Mouse (Mus musculus) hindbrain, embryonic 11.5 days (tissue): Measurements from ENCODE around the gene Gsta1. TPM values are rescaled to one million over a fixed set of nuclear protein-coding genes. Genes with fewer than 3 reads are reported as not detected.
"Not testable (repeated sequence)": the region's sequence is repeated elsewhere in the genome, so short reads cannot be mapped to it uniquely, and the experiment has no call there.

Experiments used
- ATAC-seq: fragments of 200-750 bp; cut with Nextera tagmentation; 2 replicates; pipeline ENCODE4 v1.8.0; 2017; ENCODE audit warnings: mild to moderate bottlenecking, moderate TSS enrichment, moderate library complexity; ENCODE audit not compliant: low FRiP score
- DNase-seq: peaks from one replicate; pipeline ENCODE4 v3.0.0-alpha.2; 2015; ENCODE audit warnings: low spot score
- H3K27ac ChIP-seq: fragments of 300-500 bp; sonication (generic); 2 replicates; pipeline ENCODE4 v1.5.1; 2014; ENCODE audit warnings: mild to moderate bottlenecking, low read depth, low read length
- H3K27me3 ChIP-seq: fragments of 300-500 bp; sonication (generic); 2 replicates; pipeline ENCODE4 v1.6.1; 2014; ENCODE audit warnings: mild to moderate bottlenecking, low read length, moderate library complexity, mixed read lengths; ENCODE audit not compliant: control insufficient read depth, insufficient read depth
- H3K36me3 ChIP-seq: fragments of 300-500 bp; sonication (generic); 2 replicates; pipeline ENCODE4 v1.6.1; 2014; ENCODE audit warnings: mild to moderate bottlenecking, low read length, moderate library complexity, mixed read lengths; ENCODE audit not compliant: control insufficient read depth, insufficient read depth
- H3K4me1 ChIP-seq: fragments of 300-500 bp; sonication (generic); replicated peaks from 2 replicates; pipeline ENCODE4 v1.6.1; 2014; ENCODE audit warnings: low read length, mixed read lengths; ENCODE audit not compliant: control insufficient read depth, insufficient read depth
- H3K4me2 ChIP-seq: fragments of 300-500 bp; sonication (generic); replicated peaks from 2 replicates; pipeline ENCODE4 v1.6.1; 2014; ENCODE audit warnings: mild to moderate bottlenecking, low read depth, low read length
- H3K4me3 ChIP-seq: fragments of 300-500 bp; sonication (generic); 2 replicates; pipeline ENCODE4 v1.5.1; 2014; ENCODE audit warnings: low read depth, low read length
- H3K9ac ChIP-seq: fragments of 300-500 bp; sonication (generic); 2 replicates; pipeline ENCODE4 v1.6.1; 2014; ENCODE audit warnings: low read depth, low read length
- H3K9me3 ChIP-seq: fragments of 300-500 bp; sonication (generic); 2 replicates; pipeline ENCODE4 v1.6.1; 2016; ENCODE audit warnings: low read length; ENCODE audit not compliant: control insufficient read depth
- WGBS: fragments of 180-500 bp; shearing (Covaris S2); extraction: QIAGEN DNeasy Blood & Tissue Kit; methylation state at CpG from one replicate; pipeline ENCODE4 v1.1.7; 2014; 5-methylcytosine and 5-hydroxymethylcytosine counted together
- polyA plus RNA-seq: library from polyadenylated mRNA; unstranded; fragments of >200 nt; fragmentation: Nextera tagmentation; extraction: Ambion mirVana; gene quantifications from 2 replicates; pipeline ENCODE4 v1.2.1, GENCODE M21; 2014

The Gsta1 gene
- polyA plus RNA-seq, 1 experiment from 2014 or later = not detected

DNA sequence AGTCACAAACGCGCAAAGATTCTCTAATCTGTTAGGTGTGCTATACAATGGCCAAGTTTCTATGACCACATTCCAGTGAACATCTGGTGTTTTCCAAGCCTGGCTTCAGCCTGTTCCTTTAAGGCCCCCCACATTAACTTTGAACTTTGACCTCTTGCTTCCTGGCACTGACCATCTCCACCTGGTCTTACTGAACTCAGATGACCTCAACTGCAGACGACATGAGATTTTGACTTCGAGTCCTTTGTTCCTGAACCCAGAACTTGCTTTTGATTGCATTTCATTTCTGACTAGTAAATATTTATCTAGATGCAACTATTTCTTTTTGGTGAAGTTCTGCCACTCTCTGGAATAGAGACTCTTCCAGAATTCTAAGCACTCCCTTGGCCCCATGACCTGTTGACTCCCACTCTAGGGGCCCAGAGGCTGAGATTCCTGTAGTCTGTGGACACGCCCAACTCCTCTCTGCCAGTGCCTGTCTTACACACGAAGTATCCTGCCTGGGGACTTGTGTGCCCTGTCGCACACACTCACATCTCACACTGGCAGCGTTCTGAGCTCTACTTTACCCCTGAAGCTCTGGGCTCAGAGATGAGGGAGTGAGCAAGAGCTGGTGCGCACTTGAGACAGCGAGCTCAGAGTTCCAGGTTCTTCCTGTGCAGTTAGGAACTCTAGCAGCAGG is 7.1 kb upstream of the Gsta1 start:
- no peaks in the 10 kb centered on the region for H3K27me3 ChIP-seq
- H3K4me1 ChIP-seq = no peaks in the 10 kb centered on the region
- no peaks in the 10 kb centered on the region for H3K36me3 ChIP-seq
- H3K9me3 ChIP-seq = no peaks in the 10 kb centered on the region
- ATAC-seq (no peak), DNase-seq (no peak)
- H3K9ac ChIP-seq = no peak overlapping the region
- H3K27ac ChIP-seq = no peak overlapping the region
- H3K4me3 ChIP-seq = no peak overlapping the region
- no peak overlapping the region for H3K4me2 ChIP-seq
- 74% methylated on average over 10 of the region's 10 CpGs for WGBS

- DNase-seq (no peak), ATAC-seq (no peak)
- H3K27me3 ChIP-seq = no peaks in the 10 kb centered on the region
- H3K36me3 ChIP-seq = no peaks in the 10 kb centered on the region
- no peak overlapping the region for H3K4me3 ChIP-seq
- H3K4me2 ChIP-seq = no peak overlapping the region
- H3K9ac ChIP-seq = no peak overlapping the region
- H3K27ac ChIP-seq = no peak overlapping the region
- no peaks in the 10 kb centered on the region for H3K9me3 ChIP-seq
- no peaks in the 10 kb centered on the region for H3K4me1 ChIP-seq
- WGBS = 97% methylated on average over 2 of the region's 2 CpGs
Observed at GRCm38 (mm10) chr9:78224418-78224817, 6.0 kb upstream of the Gsta1 start.

- Histone ChIP-seq H3K4me1 (no peaks in the 10 kb centered on the region), H3K36me3 (no peaks in the 10 kb centered on the region), H3K27ac (no peak overlapping the region), H3K4me2 (no peak overlapping the region), H3K4me3 (no peak overlapping the region), H3K27me3 (no peaks in the 10 kb centered on the region), H3K9me3 (no peaks in the 10 kb centered on the region), H3K9ac (no peak overlapping the region)
- ATAC-seq = no peak
- WGBS = 83% methylated on average over 11 of the region's 11 CpGs
- no peak for DNase-seq
Observed at GRCm38 (mm10) chr9:78225304-78225703, 5.2 kb upstream of the Gsta1 start.

DNA sequence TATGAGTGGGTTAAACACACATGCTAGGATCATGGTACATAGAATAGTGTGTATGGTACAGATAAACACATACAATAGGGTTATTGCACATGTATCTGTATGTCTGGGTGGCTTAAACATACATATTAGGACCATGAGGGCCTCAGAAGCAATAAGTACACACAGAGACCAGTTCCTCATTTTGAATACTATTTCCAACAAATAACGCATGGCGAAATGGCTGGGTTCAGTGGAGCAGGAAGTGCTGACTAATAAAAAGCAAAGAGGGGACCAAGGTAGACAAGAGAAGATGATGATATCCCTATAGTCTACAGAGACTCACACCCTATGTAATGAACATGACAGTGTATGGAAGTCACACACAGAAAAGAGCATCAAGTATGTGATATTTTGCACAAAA is 2.3 kb upstream of the Gsta1 start:
- Histone ChIP-seq H3K4me3 (no peak overlapping the region), H3K4me1 (no peaks in the 10 kb centered on the region), H3K4me2 (no peak overlapping the region), H3K9ac (no peak overlapping the region), H3K9me3 (no peaks in the 10 kb centered on the region), H3K27me3 (no peaks in the 10 kb centered on the region), H3K36me3 (no peaks in the 10 kb centered on the region), H3K27ac (no peak overlapping the region)
- 94% methylated on average over 2 of the region's 2 CpGs for WGBS
- ATAC-seq (no peak), DNase-seq (no peak)

- not testable (repeated sequence) for H3K4me1 ChIP-seq, DNase-seq, H3K27ac ChIP-seq, ATAC-seq, H3K9ac ChIP-seq, H3K36me3 ChIP-seq, H3K27me3 ChIP-seq, H3K4me2 ChIP-seq, H3K9me3 ChIP-seq, H3K4me3 ChIP-seq
- WGBS = 68% methylated on average over 3 of the region's 3 CpGs
Observed at GRCm38 (mm10) chr9:78229658-78230057, 798 bp upstream of the Gsta1 start.

DNA sequence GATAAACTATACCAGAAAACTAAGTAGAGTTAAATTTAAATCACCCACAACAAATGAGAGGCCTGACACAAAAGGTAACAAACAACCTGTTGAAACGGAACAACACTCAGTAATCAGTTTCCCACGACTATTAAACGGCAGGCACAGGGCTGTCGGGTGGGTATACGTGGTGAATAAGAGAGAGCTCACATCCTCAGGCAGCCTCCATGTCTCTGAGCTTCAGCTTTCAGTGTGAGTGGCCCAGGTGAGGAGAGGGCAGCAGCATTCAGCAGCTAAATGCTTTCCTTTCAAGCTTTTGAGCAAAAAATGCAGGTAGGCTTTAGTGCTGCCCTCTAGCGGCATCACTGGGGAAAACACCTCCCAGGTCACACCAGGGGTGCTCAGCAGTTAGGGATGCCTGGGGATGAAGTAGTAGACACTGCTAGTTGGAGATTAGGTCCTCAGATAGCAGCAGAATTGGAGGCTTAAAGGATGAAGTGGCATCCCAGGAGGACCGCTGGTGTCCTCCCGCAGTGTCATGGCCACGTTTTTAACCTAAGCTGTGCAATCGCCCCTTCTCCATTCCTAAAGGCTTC is 2.8 kb downstream of the Gsta1 start:
- not testable (repeated sequence) for ATAC-seq

DNA sequence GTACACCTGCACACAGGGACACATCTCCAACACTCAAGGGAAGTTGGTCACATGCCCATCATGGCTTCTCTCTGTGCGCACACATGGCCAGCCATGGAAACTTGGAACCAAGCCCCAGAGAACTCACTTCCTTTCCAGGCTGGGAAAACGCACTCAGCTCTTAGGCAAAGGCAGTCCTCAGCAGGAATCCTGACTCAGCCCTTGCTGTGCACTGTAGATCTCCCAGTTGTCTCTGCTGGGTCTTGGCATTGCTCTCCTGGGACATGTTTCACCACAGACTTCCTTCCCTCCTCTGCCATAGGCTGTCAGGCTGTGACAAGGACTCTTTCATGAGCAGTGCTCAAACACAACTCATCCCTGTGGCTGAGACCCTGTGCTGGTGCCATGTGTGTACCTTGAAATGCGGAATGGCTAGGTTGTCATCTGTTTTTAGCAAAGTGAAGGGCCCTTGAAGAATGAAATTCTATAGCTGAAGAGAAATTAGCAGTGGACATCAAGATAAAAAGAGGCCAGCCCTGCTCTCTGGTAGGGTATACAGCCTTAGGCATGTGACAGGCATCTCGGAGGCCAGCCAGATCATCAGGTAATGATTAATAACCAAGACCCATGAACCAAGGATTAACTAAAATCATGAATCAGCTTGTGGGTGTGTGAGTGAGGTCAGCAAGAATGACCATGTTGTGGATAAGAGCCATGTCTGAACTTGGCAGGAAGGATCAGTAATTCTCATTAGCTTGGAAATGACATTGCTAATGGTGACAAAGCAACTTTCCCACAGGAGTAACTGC is 25.4 kb downstream of the Gsta1 start:
- DNase-seq, H3K27ac ChIP-seq, H3K4me2 ChIP-seq, H3K9me3 ChIP-seq, H3K36me3 ChIP-seq, H3K9ac ChIP-seq, H3K27me3 ChIP-seq, ATAC-seq, H3K4me3 ChIP-seq, H3K4me1 ChIP-seq: not testable (repeated sequence)
- WGBS = 70% methylated on average over 3 of the region's 4 CpGs

More for the DNA sequence above, 2.8 kb downstream of the Gsta1 start:
- H3K27ac ChIP-seq, H3K4me2 ChIP-seq, H3K4me1 ChIP-seq, H3K4me3 ChIP-seq, DNase-seq, H3K9me3 ChIP-seq, H3K27me3 ChIP-seq, H3K36me3 ChIP-seq, H3K9ac ChIP-seq: not testable (repeated sequence)
- WGBS = no CpG with 5 or more reads among the region's 10 CpGs

DNA sequence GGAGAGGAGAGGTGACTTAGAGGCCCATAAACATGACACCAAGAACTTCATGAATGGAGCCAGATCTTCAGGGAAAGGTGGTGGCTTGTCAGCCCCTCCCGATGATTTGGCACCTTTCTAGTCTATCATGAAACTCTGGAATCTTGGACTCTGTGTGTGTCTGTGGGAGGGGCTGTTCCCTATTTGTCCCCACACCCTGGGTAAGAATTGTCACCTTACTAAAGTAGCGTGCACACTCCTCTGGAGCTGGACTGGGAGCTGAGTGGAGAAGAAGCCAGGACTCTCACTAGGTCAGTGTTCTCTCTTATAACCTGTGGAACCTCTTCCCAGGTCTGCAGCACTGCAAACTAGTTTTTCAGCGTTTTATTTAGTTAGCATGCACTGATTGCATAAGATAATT is 26.5 kb downstream of the Gsta1 start, which contains the start of gene Gm3776:
TSS of gene Gm3776 (plus strand) at position 216 of the 400 bp plus-strand sequence.
- H3K9me3 ChIP-seq, ATAC-seq, H3K4me3 ChIP-seq, H3K4me2 ChIP-seq, H3K36me3 ChIP-seq, DNase-seq, H3K27me3 ChIP-seq, H3K9ac ChIP-seq, H3K4me1 ChIP-seq, H3K27ac ChIP-seq: not testable (repeated sequence)
- WGBS = 100% methylated on average over 1 of the region's 3 CpGs
